Mouse (Mus musculus): ENCODE results near the gene Llph.
"Not testable (repeated sequence)": the region's sequence is repeated elsewhere in the genome, so short reads cannot be mapped to it uniquely, and the experiment has no call there.

Llph gene

GRCm38 (mm10) chr10:120226871-120227661, at the start of gene Llph:
Llph (plus strand) TSS chr10:120227070.
- peak; percentile 68 for DNase-seq (ENCODE audit: low read depth)

DNA sequence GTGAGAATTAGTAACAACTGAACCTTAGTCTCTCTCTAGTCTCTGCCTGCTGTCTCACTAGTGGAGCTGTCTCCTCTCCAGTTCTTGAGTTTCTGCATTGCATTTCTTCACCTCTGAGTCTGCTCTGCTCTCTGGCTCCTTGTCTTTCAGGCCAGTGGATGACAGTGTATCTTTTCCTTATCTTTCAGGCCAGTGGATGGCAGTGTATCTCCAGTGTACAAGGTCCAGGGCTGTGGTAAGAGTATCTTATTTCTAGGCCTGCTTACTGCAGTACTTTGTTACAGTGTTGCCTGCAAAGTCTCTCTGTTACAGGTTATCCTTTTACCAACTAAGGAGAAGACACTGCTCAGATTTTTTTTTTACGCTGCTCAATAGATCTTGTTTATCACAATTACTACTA, 44.0 kb upstream of the Llph start:
- DNase-seq (ENCODE audit: low read depth) = no peak

DNA sequence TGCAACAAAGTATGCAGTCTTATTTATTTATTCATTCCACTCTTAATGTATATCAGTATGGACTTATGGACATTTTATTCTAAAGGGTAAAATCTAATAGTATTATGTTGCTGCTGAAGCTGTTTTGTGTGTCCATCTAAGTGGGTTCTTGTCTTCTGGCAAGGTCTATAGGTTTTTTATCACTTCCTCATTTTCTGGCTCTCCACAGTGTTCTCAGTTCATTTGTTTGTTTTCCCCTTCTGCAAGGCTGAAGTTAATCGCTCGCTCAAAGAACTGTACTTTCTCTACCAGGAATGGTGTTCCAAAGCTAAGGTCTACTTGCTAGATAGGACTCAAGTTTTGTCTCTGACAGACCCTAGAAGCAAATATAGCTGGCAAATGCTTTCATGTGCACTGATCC, 43.5 kb upstream of the Llph start:
- no peak for DNase-seq (ENCODE audit: low read depth)

DNA sequence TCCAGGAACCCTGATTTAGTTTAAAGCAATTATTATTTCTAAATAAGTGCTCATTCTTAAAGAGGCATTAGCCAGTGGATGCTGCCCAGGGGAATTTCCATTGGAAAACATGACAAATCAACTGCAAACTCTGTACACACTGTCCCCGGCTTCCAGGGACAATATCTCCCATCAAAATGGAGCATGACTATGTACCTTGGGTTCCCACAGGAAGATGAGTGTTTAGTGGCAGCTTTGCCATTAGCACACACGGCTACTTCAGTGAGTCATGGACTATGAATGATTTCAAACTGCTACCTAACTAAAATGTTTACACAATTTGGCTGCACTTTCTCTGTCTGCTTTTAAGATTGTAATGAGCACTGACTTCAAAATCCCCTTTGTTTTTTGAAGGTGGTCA, 38.4 kb upstream of the Llph start:
- DNase-seq (ENCODE audit: low read depth) = no peak

- no peak for DNase-seq (ENCODE audit: low read depth)
Measured at GRCm38 (mm10) chr10:120189276-120189675, 37.6 kb upstream of the Llph start.

DNA sequence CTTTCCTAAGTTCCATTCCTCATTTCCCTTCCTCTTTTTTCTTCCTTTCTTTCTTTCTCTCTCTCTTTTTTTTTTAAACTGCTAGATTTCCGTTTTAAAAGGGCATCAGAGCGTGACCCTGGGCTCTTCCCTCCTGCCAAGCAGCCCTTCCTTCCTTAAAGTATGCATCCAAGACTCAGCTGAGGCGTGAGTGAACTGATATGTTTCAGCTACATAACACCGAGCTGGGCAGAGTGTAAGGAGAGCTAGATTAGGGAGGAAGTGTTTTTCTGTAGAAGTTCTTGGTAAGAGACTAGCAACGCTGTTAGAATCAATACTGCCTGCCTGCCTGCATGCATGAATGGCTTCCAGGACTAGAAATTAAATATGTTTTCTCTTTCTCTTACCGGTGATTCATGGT, 37.1 kb upstream of the Llph start:
- DNase-seq (ENCODE audit: low read depth) = no peak

DNA sequence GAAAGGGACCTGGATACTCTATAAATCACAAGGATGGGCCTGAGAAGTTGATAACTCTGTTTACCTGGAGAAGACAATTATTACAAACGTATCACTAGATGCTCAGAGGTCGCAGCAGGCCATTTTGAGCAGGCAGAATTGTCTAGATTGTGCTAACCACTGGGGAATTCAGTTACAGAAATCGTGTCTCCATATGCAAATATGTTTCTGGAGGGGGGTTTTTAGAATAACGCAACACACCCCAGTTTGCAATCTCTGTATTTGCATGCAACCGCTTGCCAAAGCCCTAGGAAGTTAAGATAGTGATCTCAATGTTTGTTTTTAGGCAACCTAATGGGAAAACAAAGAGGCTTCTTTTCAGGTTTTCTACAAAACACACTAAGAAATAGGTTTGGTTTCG, 35.7 kb upstream of the Llph start:
- no peak for DNase-seq (ENCODE audit: low read depth)

GRCm38 (mm10) chr10:120192278-120192677, 34.6 kb upstream of the Llph start:
- DNase-seq (ENCODE audit: low read depth) = no peak

DNA sequence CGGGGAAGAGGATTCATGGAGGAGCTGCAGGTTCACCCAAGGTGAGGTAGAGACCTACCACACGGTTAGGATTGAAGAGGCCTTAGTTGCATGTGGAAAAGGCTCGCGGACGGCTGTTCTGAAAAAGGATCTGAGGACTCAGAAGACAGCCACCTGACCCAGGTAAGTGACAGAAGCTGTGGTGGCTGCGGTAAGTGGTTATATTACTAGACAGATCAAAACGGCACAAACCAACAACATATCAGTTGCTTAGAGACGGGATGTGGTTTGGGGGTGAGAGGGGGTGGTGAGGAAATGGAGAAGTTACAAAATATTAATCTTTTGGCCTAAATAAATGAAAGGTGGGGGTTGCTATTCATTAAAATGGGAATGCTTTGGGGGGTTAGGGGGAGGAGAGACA, 33.6 kb upstream of the Llph start:
- DNase-seq (ENCODE audit: low read depth) = no peak

DNA sequence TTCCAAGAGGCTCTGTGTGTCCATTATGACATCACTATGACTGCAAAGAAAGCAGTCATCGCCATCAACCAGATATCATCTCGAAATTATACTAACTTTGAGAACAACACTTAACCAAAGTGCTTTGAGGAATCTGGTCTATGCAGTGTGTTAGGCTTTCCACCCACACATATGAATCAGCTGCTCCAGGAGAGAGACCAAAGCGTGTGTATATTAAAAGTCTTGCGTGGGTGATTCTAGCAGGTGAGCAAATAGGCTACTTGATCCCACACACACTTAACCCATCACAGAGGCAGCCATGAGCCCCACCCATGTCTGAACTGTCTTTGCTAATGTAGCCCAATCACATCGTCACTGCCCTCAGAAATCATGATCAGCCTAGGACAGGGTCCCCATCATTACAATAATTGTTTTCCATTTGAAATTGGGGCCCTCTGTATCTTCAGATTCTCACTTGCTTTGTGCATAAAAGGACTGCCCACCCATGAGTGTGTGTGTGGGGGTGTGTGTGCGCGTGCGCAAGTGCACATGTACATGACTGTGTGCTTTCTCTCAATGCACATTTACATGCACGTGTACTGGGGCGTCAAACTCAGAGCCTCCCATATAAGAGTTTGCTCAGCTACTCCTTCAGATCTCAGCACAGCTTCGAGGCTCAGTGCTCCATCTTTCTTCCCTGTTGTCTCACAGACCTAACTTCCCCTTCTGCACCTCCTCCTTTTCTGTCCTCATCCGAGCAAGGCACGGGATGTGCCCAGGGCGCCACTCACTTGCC, 29.6 kb upstream of the Llph start:
- no peak for DNase-seq (ENCODE audit: low read depth)

GRCm38 (mm10) chr10:120201131-120201921, 25.5 kb upstream of the Llph start, which contains the start of gene Tmbim4:
Tmbim4 (plus strand) TSS chr10:120201590.
- DNase-seq (ENCODE audit: low read depth) = no peak

DNA sequence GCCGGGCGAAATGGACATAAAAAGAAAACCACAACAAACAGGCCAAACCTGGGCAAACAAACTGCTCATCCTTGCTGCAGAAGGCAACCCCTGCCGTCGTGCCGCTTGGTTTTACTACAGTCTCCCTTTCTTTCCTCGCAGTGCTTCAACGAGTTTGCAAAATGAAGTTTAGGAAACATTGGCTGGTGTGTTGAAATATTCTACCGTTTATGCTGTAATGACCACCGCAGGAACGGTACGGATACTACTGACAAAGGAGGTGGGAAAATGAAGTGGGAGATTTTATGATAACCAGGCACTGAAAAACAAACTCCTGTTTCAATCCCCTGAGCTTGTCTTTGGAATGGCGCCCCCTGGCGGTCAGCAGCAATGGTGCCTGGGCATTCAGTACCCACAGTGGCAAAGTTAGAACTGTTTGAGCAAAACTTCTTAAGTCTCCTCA, 24.9 kb upstream of the Llph start, which contains the start of gene Irak3:
TSS of gene Irak3 (minus strand) at position 170 of the 442 bp plus-strand sequence.
- peak; percentile 72 for DNase-seq (ENCODE audit: low read depth)

DNA sequence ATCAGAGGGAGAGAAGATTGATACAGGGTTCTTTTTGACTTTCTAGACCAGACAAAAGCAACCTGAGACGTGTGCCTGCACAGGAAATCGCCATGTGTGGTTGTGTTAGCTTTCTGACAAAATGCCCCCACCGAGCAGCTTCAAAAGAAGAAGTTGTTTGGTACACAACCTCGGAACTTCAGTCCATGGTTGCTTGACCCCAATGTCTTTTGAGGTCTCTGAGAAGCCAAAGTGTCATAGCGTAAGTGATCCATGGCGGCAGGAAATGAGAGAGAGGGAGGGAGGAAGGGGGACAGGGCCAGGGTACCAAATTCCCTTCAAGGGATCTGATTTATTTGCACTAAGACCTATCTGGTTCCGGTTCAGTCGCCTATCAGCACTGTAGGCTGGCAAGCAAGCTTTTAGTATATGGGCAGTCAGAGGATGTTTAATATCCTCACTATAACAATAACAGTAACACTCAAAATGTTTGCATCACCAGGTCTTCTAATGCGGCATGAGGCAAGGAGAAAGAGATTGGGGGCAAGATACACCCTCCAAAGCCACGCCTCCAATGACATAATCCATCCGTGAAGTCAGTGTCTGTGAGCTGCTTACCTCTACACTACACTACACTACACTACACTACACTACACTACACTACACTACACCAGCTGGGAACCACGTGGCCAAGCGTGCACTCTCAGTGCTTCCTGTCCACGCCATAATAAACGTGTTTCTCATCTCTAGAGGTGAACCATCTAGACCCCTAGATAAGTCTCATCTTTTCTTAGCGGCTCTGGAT, 24.2 kb upstream of the Llph start:
- no peak for DNase-seq (ENCODE audit: low read depth)

GRCm38 (mm10) chr10:120204591-120205210, 22.2 kb upstream of the Llph start:
- no peak for DNase-seq (ENCODE audit: low read depth)

GRCm38 (mm10) chr10:120208015-120208414, 18.9 kb upstream of the Llph start:
- DNase-seq (ENCODE audit: low read depth) = no peak

GRCm38 (mm10) chr10:120208575-120209538, 18.0 kb upstream of the Llph start:
- no peak for DNase-seq (ENCODE audit: low read depth)

DNA sequence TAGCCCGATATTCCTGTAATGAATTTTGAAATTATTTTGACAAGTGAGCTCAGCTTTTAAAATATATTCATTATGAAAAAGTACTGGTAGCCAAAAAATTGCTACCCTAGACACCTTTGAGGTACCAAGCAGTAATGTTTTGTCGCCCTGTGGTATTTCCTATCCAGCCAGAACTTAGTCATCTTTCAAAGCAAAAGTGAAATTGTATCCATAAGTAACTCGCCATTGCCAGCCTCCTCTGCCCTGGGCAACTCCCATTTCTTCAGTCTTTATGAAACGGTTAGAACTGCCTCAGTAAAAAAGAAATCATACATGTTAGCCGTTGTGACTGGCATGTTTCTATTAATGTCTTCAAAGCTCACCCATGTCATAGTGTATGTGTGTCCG, 17.3 kb upstream of the Llph start:
- DNase-seq (ENCODE audit: low read depth) = no peak

GRCm38 (mm10) chr10:120210096-120210495, 16.8 kb upstream of the Llph start:
- DNase-seq (ENCODE audit: low read depth) = no peak

- not testable (repeated sequence) for DNase-seq (ENCODE audit: low read depth)
Measured at GRCm38 (mm10) chr10:120217099-120217498, 9.8 kb upstream of the Llph start.

- no peak for DNase-seq (ENCODE audit: low read depth)
Measured at GRCm38 (mm10) chr10:120218996-120219395, 7.9 kb upstream of the Llph start.

All from c-Kit-positive CD71-negative TER-119-negative erythroid progenitor cells, embryonic 14.5 days (primary cell).